Mouse (Mus musculus) T-cell, adult 2 months (primary cell): Measurements from ENCODE around the gene Sod1.

ENCODE experiments used
- DNase-seq: peaks from one replicate; pipeline ENCODE4 v3.0.0; 2022; ENCODE audit warnings: low spot score

The Sod1 gene

DNA sequence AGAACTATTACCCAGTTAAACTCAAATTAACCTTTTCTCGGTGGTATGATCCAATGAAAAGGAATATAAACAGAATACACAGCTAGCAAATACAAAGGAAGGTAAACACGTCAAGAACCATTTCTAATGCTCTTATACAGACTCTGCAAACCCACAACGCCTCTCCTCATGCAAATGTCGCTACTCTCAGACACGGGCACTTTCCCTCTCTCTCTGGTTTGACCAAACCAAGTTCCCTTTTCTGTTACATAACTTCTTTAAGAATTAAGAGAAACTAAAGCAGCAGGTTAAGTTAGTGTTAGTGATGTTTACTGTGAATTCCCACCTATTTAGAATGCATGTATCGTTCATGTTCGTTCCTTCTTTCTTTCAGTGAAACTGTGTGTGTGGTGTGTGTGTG lies 38.4 kb downstream of the Sod1 start:
- no peak for DNase-seq

DNA sequence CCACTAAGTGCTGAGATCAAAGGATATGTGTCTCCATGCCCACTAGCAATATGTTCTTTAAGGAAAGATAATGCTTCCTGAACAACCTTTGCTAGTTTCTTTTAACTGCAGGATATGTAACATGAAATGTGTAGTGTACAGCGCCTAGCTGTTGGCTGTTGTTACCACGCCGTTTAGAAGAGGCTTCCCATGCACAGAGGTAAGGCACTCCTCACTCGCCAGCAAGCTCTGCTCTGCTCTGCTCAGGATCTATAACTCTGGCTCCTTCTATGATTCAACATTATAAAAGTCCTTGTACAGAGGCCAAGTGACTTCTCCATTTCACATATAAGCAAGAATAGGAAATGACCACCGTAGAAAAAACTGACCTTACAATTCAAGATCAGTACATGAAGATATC lies 39.1 kb downstream of the Sod1 start:
- DNase-seq, result no peak

DNA sequence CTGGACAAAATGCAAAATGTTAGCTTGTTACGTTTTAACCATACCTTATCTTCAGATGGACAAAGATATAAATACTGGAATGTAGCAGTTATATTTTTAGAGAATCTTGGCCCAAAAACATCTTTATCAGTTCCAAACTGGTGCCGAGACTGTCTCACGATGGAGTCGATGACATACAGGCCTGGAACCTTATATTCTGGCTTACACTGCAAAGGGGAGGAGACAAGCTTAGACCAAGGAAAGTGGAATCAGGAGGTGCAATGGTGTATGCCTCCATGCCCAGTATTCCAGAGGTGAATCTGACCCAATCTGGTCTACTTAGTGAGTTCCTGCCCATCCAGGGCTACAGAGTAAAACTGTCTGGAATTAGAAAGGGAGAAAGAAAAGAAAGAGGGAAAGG lies 39.5 kb downstream of the Sod1 start:
- DNase-seq, result no peak

DNA sequence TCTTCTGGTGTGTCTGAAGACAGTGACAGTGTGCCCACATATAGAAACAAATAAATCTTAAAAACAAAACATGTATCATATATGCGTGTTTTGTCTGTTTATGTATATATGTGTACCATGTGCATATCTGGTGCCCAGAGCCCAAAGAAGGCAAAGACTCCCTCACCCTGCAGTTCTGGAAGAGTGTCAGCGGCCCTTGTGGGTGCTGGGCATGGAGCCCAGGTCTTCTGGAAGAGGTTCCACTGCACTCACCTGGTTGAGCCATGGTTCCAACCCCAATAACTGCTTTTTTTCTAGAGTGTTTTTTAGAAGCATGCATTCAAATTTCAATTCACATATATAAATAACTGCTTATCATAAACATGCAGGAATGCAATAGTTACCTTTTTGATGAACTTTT lies 41.2 kb downstream of the Sod1 start:
- DNase-seq, result no peak

DNA sequence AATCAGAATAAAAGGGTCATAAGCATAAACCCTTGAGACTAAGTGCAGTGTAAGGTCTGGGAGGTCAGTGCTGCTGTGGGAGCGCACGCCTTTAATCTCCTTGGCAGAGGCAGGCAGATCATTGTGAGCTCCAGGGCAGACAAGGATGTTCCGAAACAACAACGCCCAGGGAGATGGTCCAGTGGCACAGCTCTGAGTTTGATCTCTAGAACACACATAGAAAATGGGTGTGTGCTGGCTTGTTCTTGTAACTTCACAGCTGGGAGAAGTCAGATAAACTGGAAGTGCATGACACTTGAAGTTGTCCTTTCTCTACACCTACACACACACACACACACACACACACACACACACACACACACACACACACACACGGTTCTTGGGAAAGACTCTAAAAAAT lies 43.5 kb downstream of the Sod1 start:
- no peak for DNase-seq

DNA sequence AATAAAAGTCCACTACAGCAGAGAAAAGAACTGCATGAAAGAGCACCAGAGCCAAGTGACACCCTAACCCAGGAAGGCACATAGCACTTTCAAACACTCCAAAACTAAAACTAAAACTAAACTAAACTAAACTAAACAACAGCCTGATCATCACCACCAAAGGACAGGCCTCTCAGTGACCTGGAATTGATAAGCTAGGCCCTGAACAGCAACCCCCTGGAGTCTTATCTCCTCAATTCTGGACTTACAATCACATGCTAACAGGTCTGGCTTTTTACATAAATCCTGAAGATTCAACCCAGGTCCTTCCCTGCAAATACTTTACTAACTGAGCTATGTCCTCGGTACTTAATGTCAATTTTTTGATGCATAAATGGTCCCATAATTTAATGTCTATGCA lies 44.6 kb downstream of the Sod1 start:
- no peak for DNase-seq

DNA sequence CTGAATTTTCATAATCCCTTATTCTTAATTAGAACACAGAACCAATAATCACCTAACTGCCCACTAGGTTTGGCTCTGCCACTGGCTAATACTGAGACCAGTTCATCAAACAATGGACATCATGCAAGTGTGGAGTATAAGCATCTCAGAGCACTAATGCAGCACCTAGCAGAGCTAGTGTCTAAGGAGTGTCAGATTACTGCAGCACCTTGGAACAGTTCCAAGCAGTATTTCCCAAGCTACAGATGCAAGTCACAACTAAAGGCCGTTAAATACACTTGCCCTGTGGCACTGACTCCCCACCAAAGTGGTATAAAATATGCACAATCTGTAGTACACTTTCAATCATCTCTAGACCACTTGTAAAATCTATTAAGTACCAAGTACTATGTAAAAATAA lies 46.0 kb downstream of the Sod1 start:
- DNase-seq, result no peak

DNA sequence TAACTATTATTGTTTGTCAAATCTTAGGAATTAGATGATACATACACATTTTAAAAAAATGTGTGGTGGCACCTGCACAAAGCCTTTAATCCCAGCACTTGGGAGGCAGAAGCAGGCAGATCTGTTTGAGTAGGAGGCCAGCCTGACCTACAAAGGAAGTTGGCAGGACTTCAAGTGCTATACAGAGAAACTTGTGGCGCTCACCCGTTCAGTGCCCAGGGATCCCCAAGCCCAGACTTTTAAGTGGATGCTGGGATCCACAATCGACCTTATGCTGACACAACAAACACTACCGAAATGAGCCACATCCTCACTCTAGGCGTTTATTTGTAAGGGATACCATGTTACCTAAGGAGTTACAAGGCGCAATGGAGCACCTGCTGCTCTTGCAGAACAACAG lies 55.0 kb downstream of the Sod1 start:
- no peak for DNase-seq
